Mouse (Mus musculus) G1E (cell line): ENCODE data around the gene Ccm2. TPM values are rescaled to one million over a fixed set of nuclear protein-coding genes. Genes with fewer than 3 reads are reported as not detected.

Experiments
- ATAC-seq: 2 replicates; pipeline ENCODE4 v1.8.0; 2016; ENCODE audit warnings: mild to moderate bottlenecking; ENCODE audit not compliant: insufficient number of reproducible peaks, poor library complexity, low FRiP score, severe bottlenecking; ENCODE audit errors: extremely low read depth
- DNase-seq: peaks from one replicate; pipeline ENCODE4 v3.0.0; 2012; ENCODE audit warnings: low spot score
- H3K27me3 ChIP-seq: 2 replicates; pipeline ENCODE4 v1.6.1; 2012; ENCODE audit warnings: mild to moderate bottlenecking, low read length, inconsistent platforms; ENCODE audit not compliant: insufficient read depth
- H3K36me3 ChIP-seq: replicated peaks from 2 replicates; pipeline ENCODE3; 2012; ENCODE audit warnings: mild to moderate bottlenecking, inconsistent platforms
- H3K4me1 ChIP-seq: 2 replicates; pipeline ENCODE4 v1.6.1; 2012; ENCODE audit warnings: low read depth, low read length, inconsistent platforms, mixed read lengths; ENCODE audit not compliant: insufficient read depth
- H3K4me3 ChIP-seq: 2 replicates; pipeline ENCODE4 v1.5.1; 2012; ENCODE audit warnings: low read depth, mild to moderate bottlenecking, inconsistent platforms, low read length, moderate library complexity, mixed read lengths
- H3K9me3 ChIP-seq: replicated peaks from 2 replicates; pipeline ENCODE4 v1.6.1; 2012; ENCODE audit warnings: inconsistent platforms
- CTCF ChIP-seq: IDR thresholded peaks from 2 replicates; pipeline ENCODE4 v1.5.1; 2012; ENCODE audit warnings: low read depth, low read length, inconsistent platforms, mixed read lengths
- GATA1 ChIP-seq: IDR thresholded peaks from 2 replicates; pipeline ENCODE4 v1.6.1; 2012; ENCODE audit warnings: borderline replicate concordance, low read length, inconsistent platforms, mixed read lengths
- GATA2 ChIP-seq: IDR thresholded peaks from 2 replicates; pipeline ENCODE4 v1.6.1; 2012; ENCODE audit warnings: low read depth, low read length, inconsistent platforms, borderline replicate concordance
- POLR2AphosphoS5 ChIP-seq: IDR thresholded peaks from 2 replicates; pipeline ENCODE4 v1.6.1; 2012; ENCODE audit warnings: low read depth, low read length, inconsistent platforms; ENCODE audit not compliant: insufficient replicate concordance
- TAL1 ChIP-seq: conservative IDR thresholded peaks from 2 replicates; pipeline ENCODE4 v1.6.1; 2012; ENCODE audit warnings: low read depth, low read length, inconsistent platforms, mixed read lengths
- polyA plus RNA-seq: library from polyadenylated mRNA; stranded (reverse); fragments of >175 nt; gene quantifications from 2 replicates; pipeline ENCODE4 v1.2.3, GENCODE M21; 2012
- total RNA-seq, 2 experiments: library from RNA; stranded (forward) in 1 of 2; stranded (reverse) in 1 of 2; fragments of 200-1000 nt in 1 of 2; fragments of >200 nt in 1 of 2; fragmentation: Nextera tagmentation in 1 of 2; gene quantifications; 2 replicates each; pipeline ENCODE4 v1.2.3; 2014 to 2017

Ccm2 gene
- total and polyA plus RNA-seq, 3 experiments = 22.5 to 34.9 (median 32.1) TPM

DNA sequence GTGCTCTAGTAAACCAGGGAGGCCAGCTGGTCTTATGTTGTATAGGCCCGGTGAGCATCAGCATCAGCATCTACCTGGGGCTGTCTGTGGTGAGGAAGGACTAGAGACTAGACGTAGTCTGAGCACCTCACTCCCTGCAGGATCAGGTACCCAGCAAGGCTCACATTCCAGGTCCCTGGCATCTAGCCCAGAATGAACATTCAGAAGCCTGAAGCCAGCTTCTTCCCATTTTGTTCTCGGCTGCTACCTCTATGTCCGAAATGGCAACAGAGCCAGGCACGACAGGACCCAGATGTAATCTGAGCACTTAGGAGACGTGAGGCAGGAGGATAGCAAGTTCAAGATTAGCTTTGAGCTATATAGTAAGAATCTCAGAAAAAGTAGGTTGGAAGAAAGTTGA is 48.2 kb downstream of the Ccm2 start:
- no peaks in the 10 kb centered on the region for H3K9me3 ChIP-seq
- H3K4me1 ChIP-seq = peaks cover 49% of the 10 kb centered on the region
- DNase-seq = no peak
- ATAC-seq = no peak
- H3K36me3 ChIP-seq = peaks cover 99% of the 10 kb centered on the region
- TF ChIP-seq CTCF = no peak
- TF ChIP-seq GATA2 = no peak
- no peak for TF ChIP-seq POLR2AphosphoS5
- H3K4me3 ChIP-seq = no peak overlapping the region
- no peaks in the 10 kb centered on the region for H3K27me3 ChIP-seq

DNA sequence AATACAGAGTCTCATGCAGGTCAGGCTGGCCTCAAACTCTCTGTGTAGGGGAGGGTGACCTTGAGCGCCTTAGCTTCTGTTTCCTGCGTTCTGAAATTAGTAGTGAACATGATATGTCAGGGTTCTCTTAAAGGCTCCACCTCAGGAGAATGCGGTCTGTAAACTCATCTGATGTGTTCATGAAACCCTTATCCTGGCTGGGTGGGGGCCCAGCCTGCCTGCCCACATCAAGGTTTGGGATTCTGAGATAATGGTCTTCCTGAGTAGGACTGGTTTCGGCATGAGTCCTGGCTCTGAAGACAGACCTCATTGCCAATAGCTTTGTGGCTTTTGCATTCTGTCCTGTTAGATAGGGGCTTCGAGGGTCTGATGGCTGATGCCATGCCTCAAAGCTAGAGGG is 48.7 kb downstream of the Ccm2 start:
- TF ChIP-seq GATA2 (no peak), TAL1 (0 out of 2 replicates have a peak, but pooled peaks have one; percentile 15), GATA1 (no peak), POLR2AphosphoS5 (no peak)
- Histone ChIP-seq H3K4me1 (peaks cover 54% of the 10 kb centered on the region), H3K4me3 (no peak overlapping the region), H3K36me3 (peaks cover 99% of the 10 kb centered on the region), H3K9me3 (no peaks in the 10 kb centered on the region), H3K27me3 (no peaks in the 10 kb centered on the region)
- ATAC-seq (no peak), DNase-seq (no peak)

DNA sequence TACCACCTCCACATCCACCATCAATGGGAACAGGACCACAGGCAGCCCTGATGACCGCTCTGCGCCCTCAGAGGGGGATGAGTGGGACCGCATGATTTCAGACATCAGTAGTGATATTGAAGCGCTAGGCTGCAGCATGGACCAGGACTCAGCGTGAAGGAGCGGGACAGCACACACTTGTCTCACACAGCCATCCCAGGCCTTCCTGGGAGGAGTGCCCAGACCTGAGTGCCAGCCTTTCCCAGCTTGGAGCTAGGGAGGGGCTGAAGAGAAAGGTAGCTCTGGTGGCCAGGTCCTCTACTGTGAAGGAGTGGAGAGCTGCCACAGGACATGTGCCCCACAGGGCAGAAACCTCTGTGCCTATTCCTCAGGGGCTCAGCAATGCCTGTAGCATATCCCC is 49.5 kb downstream of the Ccm2 start:
- H3K4me3 ChIP-seq = no peak overlapping the region
- no peak for TF ChIP-seq GATA2
- H3K36me3 ChIP-seq = peaks cover 99% of the 10 kb centered on the region
- ATAC-seq = no peak
- peaks cover 62% of the 10 kb centered on the region for H3K4me1 ChIP-seq
- no peaks in the 10 kb centered on the region for H3K27me3 ChIP-seq
- H3K9me3 ChIP-seq = no peaks in the 10 kb centered on the region
- DNase-seq = no peak

DNA sequence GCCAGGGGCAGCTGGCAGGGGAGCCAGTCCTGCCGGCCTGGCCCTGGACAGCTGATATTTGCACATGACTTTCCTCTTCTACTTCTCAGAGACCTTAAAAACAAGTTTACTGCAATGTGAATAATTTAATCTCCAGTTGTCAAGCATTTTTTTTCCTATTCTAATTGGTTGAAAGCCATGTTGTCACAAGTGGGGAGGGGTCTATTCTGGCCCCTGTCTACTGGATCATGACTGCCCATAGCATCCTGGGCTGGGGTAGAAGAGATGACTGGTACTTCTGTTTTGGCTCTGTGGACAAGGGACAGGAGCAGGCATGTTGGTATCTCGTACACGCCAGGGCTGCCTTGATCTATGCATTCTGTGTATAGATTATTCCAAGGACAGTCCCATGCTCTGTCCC is 49.9 kb downstream of the Ccm2 start:
- Histone ChIP-seq H3K4me3 (no peak overlapping the region), H3K36me3 (peaks cover 98% of the 10 kb centered on the region), H3K9me3 (no peaks in the 10 kb centered on the region), H3K27me3 (peaks cover under 1% of the 10 kb centered on the region; the same call in 1 of the 2 replicates), H3K4me1 (peaks cover 63% of the 10 kb centered on the region)
- ATAC-seq (no peak), DNase-seq (no peak)
- no peak for TF ChIP-seq CTCF
- TF ChIP-seq TAL1 = no peak
- TF ChIP-seq GATA2 = no peak
- no peak for TF ChIP-seq GATA1
- TF ChIP-seq POLR2AphosphoS5 = no peak

DNA sequence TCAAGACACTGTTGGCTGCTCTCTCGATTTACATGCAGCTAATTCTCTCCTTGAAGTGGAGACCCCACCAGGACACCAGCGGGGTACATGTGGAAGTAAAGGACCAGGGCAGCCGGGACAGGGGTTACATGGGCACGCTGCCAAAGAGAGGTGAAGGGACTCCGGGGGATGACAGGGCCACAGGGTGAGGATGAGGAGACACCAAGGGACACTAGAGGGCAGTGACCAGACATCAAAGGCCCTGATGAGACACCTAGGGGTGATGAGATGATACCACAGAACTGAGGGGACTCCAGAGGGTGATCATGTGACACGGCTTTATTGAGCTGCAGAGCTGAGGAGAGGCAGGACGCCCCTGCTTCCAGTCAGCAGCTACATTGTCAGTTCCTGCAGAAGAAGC is 50.8 kb downstream of the Ccm2 start:
- ATAC-seq = no peak
- Histone ChIP-seq H3K27me3 (peaks cover 10% of the 10 kb centered on the region; the same call in 1 of the 2 replicates), H3K4me1 (peaks cover 63% of the 10 kb centered on the region), H3K9me3 (no peaks in the 10 kb centered on the region), H3K36me3 (peaks cover 97% of the 10 kb centered on the region), H3K4me3 (no peak overlapping the region)
- DNase-seq = no peak
- TF ChIP-seq GATA2 (no peak), TAL1 (no peak), CTCF (no peak), POLR2AphosphoS5 (no peak), GATA1 (no peak)

DNA sequence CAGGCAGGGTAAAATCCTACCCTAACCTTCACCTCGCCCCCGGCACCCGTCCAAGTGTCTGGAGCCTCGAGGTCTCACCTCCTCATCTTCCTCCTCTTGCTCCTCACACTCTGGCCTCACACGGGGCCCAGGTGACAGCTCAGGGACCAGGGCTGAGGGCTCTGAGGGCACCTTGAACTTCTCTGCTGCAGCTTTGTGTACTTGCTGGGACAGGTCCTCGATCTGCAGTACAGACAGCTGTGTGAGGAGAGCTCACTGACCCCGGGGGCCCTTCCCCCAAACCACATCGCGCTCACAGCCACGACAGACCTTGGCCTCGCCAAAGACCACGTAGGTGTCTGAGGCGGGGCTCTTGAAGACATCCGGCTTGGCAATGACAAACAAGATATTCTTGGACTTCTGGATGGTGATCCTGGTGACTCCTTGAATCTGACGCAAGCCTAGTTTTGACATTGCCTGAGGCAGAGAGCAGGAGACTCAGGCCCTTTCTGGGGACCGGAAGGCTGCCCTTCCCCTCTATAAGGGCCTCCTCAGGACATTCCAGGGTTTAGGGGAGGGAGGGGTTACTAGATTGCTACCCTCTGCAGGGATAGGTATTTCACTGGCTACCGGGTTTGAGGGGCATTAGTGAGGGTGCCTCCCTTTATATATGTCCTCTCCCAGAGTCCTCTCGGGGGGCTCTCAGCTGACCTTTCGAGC is 51.7 kb downstream of the Ccm2 start:
- H3K27me3 ChIP-seq = peaks cover 18% of the 10 kb centered on the region
- H3K36me3 ChIP-seq = peaks cover 89% of the 10 kb centered on the region
- peaks cover 58% of the 10 kb centered on the region for H3K4me1 ChIP-seq
- DNase-seq = no peak
- no peak for ATAC-seq
- TF ChIP-seq GATA1 = no peak
- TF ChIP-seq CTCF = no peak
- TF ChIP-seq GATA2 = no peak
- TF ChIP-seq POLR2AphosphoS5 = no peak
- TF ChIP-seq TAL1 = no peak
- H3K4me3 ChIP-seq = no peak overlapping the region
- no peaks in the 10 kb centered on the region for H3K9me3 ChIP-seq

DNA sequence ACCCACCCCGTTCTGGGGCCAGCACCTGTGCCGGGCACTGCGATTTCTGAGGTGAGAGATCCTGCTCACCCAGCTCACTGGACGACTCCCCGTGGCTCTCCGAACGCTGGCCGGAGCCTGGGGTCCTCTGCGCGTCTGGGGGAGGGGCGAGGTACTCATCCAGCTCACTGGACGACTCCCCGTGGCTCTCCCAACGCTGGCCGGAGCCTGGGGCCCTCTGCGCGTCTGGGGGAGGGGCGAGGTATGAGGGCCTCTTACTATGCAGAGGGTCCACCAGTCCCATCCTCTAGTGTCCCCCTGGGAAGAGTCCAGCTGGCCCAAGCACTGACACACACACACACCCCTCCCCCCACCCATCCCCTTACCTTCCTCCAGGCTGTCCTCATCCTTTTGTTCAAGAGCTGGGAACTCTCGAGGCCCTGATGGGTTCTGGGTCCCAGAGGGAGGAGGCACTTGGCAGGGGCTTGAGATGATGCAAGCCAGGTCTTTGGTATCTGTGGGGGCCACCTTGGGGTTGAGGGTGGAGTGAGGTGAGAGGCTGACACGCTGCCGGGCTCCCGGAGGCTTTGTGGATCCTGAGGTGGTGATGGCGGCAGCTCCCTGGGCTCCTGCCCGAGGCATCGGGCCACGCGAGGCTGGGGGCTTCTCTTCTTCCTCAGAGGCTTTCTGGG is 52.5 kb downstream of the Ccm2 start:
- H3K36me3 ChIP-seq = peaks cover 81% of the 10 kb centered on the region
- no peak for ATAC-seq
- no peak for TF ChIP-seq CTCF
- TF ChIP-seq TAL1 = no peak
- no peak overlapping the region; the same call in 1 of the 2 replicates for H3K4me3 ChIP-seq
- no peaks in the 10 kb centered on the region for H3K9me3 ChIP-seq
- H3K27me3 ChIP-seq = peaks cover 26% of the 10 kb centered on the region
- peaks cover 58% of the 10 kb centered on the region for H3K4me1 ChIP-seq
- no peak for DNase-seq
